Mouse (Mus musculus) lung, embryonic 14.5 days (tissue): ENCODE measurements at regions not wholly inside any gene's neighbourhood (a gene's known extent, or its start where the extent isn't known, plus 50 kb on each side); places are given as distances from the start of the nearest gene placed in this dataset.

Experiments
- ATAC-seq: fragments of 200-750 bp; cut with Nextera tagmentation; 2 replicates; pipeline ENCODE4 v1.8.0; 2017; ENCODE audit warnings: mild to moderate bottlenecking, moderate TSS enrichment, moderate library complexity; ENCODE audit not compliant: insufficient read depth
- DNase-seq: peaks from one replicate; pipeline ENCODE4 v3.0.0-alpha.2; 2015
- H3K27ac ChIP-seq: fragments of 300-500 bp; sonication (generic); 2 replicates; pipeline ENCODE4 v1.5.1; 2014; ENCODE audit warnings: low read depth, mild to moderate bottlenecking, moderate library complexity
- H3K27me3 ChIP-seq: fragments of 300-500 bp; sonication (generic); 2 replicates; pipeline ENCODE4 v1.6.1; 2014; ENCODE audit warnings: low read length, control low read depth; ENCODE audit not compliant: insufficient read depth
- H3K36me3 ChIP-seq: fragments of 300-500 bp; sonication (generic); 2 replicates; pipeline ENCODE4 v1.6.1; 2014; ENCODE audit warnings: control low read depth; ENCODE audit not compliant: insufficient read depth
- H3K4me1 ChIP-seq: fragments of 300-500 bp; sonication (generic); 2 replicates; pipeline ENCODE4 v1.6.1; 2014; ENCODE audit warnings: antibody characterized with exemption, control low read depth; ENCODE audit not compliant: insufficient read depth
- H3K4me2 ChIP-seq: fragments of 300-500 bp; sonication (generic); 2 replicates; pipeline ENCODE4 v1.6.1; 2014; ENCODE audit warnings: mild to moderate bottlenecking
- H3K4me3 ChIP-seq: fragments of 300-500 bp; sonication (generic); 2 replicates; pipeline ENCODE4 v1.5.1; 2014; ENCODE audit warnings: low read depth, low read length
- H3K9ac ChIP-seq: fragments of 300-500 bp; sonication (generic); 2 replicates; pipeline ENCODE4 v1.6.1; 2014
- H3K9me3 ChIP-seq: fragments of 300-500 bp; sonication (generic); 2 replicates; pipeline ENCODE4 v1.6.1; 2016; ENCODE audit warnings: low read depth, low read length, control low read depth
- CTCF ChIP-seq: IDR thresholded peaks from 2 replicates; pipeline ENCODE4 v1.5.1; 2016; ENCODE audit warnings: antibody characterized with exemption, low read depth
- WGBS: fragments of 180-500 bp; shearing (Covaris S2); extraction: QIAGEN DNeasy Blood & Tissue Kit; methylation state at CpG from one replicate; pipeline ENCODE4 v1.1.7; 2014; 5-methylcytosine and 5-hydroxymethylcytosine counted together

DNA sequence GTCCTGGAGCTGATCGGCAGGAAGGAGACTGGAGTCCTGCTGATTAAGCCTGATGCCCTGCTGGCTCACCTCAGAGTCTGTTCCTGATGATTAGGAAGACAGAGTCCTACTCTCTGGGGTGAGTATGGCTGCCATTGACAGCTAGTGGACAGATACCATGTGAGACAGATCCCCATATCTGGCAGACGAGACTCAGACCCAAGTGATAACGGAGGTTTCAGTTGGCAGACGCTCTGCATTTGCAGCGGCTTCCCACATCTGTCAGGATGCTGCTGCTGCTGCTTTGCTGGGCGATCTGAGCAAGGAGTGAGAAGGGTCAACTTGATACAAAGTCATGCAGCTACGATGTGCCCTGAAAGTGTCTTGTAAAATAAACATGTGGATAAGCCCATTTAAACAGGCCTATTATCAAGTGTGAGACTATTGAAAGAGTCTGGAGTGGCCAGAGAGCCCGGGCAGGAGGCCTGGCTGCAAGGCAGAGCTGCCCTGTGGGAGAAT is 98.1 kb upstream of the Cops8 start:
- Histone ChIP-seq H3K36me3 (no peaks in the 10 kb centered on the region), H3K4me3 (no peak overlapping the region), H3K4me2 (no peak overlapping the region), H3K27me3 (0 out of 2 replicates have a peak, but pooled peaks cover 4% of the 10 kb centered on the region), H3K4me1 (no peaks in the 10 kb centered on the region; the same call in 1 of the 2 replicates), H3K27ac (no peak overlapping the region), H3K9ac (no peak overlapping the region), H3K9me3 (no peaks in the 10 kb centered on the region; the same call in 1 of the 2 replicates)
- no peak for TF ChIP-seq CTCF
- DNase-seq (peak; percentile 89), ATAC-seq (peak; percentile 87)
- WGBS, result 8% methylated on average over 8 of the region's 8 CpGs

DNA sequence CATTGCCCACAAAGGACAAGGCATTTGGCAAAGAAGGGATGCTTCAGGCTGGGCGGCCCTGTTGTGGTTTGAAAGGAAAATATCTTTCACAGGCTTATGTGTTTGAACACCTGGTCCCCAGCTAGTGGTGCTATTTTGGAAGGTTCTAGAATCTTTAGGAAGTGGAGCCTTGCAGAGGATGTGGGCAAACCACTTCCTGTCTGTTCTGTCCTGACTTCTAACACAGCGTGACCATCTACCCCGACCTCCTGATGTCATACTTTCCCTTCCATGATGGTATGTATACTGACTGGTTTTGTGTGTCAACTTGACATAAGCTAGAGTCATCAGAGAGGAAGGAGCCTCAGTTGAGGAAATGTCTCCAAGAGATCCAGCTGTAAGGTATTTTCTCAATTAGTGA is 97.2 kb upstream of the Cops8 start:
- no peak for ATAC-seq
- no peak for TF ChIP-seq CTCF

DNA sequence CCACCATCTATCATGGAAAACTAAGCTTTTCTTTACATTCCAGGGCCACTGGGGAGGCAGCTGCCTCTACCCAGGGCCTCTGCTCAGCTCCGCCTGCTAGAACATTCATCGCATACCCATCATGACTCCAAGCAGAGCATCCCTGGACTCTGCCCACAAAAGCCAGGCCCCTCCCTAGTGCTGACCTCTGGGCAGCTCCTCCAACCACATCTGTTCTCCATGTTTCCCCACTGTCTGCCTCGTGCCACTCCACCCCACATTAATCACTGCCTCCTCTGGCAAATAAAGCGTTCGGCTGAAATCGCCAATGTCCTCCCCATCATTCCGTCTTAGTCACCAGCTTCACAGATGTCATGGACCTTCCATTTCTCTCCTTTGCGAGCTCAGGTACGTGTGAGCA is 96.2 kb upstream of the Cops8 start:
- no peaks in the 10 kb centered on the region for H3K36me3 ChIP-seq
- no peaks in the 10 kb centered on the region; the same call in 1 of the 2 replicates for H3K4me1 ChIP-seq
- no peak overlapping the region for H3K4me2 ChIP-seq
- WGBS, result 45% methylated on average over 9 of the region's 9 CpGs
- H3K9me3 ChIP-seq, result no peaks in the 10 kb centered on the region
- DNase-seq, result no peak
- H3K27ac ChIP-seq, result no peak overlapping the region
- no peak for TF ChIP-seq CTCF
- H3K9ac ChIP-seq, result no peak overlapping the region
- 0 out of 2 replicates have a peak, but pooled peaks cover 4% of the 10 kb centered on the region for H3K27me3 ChIP-seq
- H3K4me3 ChIP-seq, result no peak overlapping the region
- no peak for ATAC-seq

More for the DNA sequence above, 97.2 kb upstream of the Cops8 start:
- no peak overlapping the region for H3K9ac ChIP-seq
- no peak overlapping the region for H3K4me2 ChIP-seq
- no peaks in the 10 kb centered on the region for H3K9me3 ChIP-seq
- no peaks in the 10 kb centered on the region; the same call in 1 of the 2 replicates for H3K4me1 ChIP-seq
- no peaks in the 10 kb centered on the region for H3K36me3 ChIP-seq
- WGBS, result 82% methylated on average over 3 of the region's 3 CpGs
- no peak overlapping the region for H3K4me3 ChIP-seq
- H3K27me3 ChIP-seq, result 0 out of 2 replicates have a peak, but pooled peaks cover 4% of the 10 kb centered on the region
- no peak overlapping the region for H3K27ac ChIP-seq
- DNase-seq, result no peak

DNA sequence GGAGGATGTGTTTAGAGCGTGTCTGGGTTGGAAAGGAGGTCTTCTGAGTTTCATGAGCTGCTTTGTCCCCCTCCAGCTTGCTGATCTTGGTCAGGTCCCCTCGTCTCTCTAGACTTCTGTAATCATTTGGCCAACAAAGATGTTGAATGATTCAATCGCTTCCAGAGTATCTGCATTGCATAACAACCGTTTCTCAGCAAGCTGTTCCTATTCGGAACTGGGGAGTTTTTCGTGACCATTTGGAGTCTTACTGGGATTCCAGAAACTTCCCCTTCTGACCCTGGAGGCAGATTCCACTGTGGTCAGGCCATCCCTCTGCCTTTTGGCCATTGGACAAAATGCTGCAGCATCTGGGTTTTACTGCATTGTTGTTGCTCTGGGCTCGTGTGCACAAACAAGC is 93.4 kb upstream of the Cops8 start:
- ATAC-seq, result no peak
- H3K27ac ChIP-seq, result no peak overlapping the region
- DNase-seq, result no peak
- no peak for TF ChIP-seq CTCF
- H3K36me3 ChIP-seq, result no peaks in the 10 kb centered on the region
- 0 out of 2 replicates have a peak, but pooled peaks cover 4% of the 10 kb centered on the region for H3K27me3 ChIP-seq
- no peak overlapping the region for H3K4me3 ChIP-seq
- WGBS, result 82% methylated on average over 7 of the region's 7 CpGs
- no peak overlapping the region for H3K4me2 ChIP-seq
- H3K4me1 ChIP-seq, result no peaks in the 10 kb centered on the region; the same call in 1 of the 2 replicates
- no peak overlapping the region for H3K9ac ChIP-seq
- H3K9me3 ChIP-seq, result no peaks in the 10 kb centered on the region

DNA sequence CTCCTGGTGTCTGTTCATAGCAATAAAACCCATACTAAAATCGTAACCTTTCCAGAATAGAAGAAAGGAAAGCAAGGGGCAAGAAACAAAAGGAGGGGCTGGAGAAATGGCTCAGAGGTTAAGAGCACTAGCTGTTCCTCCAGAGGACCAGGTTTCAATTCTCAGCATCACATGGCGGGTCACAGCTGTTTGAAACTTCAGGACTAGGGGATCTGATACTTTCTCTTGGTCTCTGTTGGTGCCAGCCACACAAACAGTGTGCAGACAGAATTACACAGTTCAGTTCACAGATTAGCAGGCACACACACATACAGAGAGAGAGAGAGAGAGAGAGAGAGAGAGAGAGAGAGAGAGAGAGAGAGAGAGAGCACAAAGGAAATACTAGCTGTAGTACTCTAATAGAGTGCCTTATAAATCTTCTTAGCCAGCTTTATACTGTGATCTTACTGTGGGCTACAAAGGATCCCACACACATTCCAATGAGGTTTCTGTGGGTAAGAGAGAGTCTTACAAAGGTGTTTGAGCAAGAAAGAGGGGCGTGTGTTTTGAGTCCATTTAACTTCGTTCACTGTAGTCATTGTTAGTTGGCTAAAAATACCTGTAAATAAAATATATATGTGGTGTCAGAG is 89.2 kb upstream of the Cops8 start:
- no peak for TF ChIP-seq CTCF
- no peak overlapping the region for H3K9ac ChIP-seq
- WGBS, result 67% methylated on average over 4 of the region's 4 CpGs
- no peak for DNase-seq
- no peak overlapping the region for H3K4me3 ChIP-seq
- H3K9me3 ChIP-seq, result no peaks in the 10 kb centered on the region
- H3K27me3 ChIP-seq, result no peaks in the 10 kb centered on the region
- no peak for ATAC-seq
- H3K4me1 ChIP-seq, result no peaks in the 10 kb centered on the region
- no peak overlapping the region for H3K4me2 ChIP-seq
- H3K36me3 ChIP-seq, result no peaks in the 10 kb centered on the region
- H3K27ac ChIP-seq, result no peak overlapping the region

DNA sequence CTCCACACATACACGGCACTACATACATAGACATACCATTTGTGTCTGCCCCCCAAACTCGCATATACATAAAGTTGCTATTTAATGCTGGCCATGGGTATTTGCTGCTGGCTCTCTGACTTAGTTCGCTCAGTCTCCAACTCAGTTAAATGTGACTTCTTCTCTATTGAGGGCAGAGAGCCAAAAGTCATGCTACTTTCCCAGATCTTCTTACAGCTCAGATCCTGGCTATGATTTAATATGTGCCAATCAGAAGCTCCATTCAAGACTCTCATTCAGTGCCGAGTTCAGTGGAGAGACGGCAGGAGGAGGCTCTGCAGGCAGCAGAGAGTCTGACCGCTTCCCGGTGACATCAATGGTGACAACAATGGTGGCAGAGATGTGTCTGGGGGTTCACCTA is 88.6 kb upstream of the Cops8 start:
- DNase-seq, result no peak
- WGBS, result 69% methylated on average over 7 of the region's 7 CpGs
- no peak for TF ChIP-seq CTCF

DNA sequence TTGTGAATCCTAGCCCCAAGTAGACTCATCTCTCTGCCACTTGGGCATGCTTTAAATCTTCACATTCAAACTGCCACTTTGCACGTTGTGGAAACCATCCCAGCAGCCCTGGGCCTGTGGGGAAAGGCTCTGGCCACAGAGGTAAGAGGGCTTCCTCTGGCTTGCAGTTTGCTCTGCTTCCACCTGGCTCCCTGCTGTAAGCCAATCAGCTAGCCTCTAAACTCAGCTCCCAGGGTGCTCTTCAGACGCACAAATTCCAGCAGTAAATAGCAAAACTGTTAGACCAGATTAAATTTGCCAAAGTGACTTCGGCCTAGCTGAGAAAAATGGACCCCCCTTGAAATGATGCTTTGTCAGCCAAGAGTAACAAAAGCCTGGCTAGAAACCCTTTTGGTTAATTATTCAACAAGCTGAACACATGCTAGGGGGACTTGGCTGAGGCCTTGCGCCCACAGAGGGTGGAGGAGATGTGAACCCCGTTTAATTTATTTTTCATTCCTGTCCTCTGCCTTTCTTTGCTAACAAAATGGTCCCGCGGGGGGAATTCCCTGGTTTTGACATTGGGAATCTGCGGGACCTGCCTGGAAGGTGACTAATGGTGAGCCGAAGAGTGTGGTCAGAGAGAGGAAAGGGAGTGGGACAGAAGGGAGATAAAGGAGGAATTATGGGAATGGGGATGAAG is 84.1 kb upstream of the Cops8 start:
- WGBS, result 48% methylated on average over 9 of the region's 9 CpGs
- ATAC-seq (no peak), DNase-seq (no peak)
- Histone ChIP-seq H3K4me1 (peaks cover 10% of the 10 kb centered on the region), H3K4me2 (no peak overlapping the region), H3K27ac (no peak overlapping the region; the same call in 1 of the 2 replicates), H3K4me3 (no peak overlapping the region), H3K9me3 (no peaks in the 10 kb centered on the region), H3K27me3 (no peaks in the 10 kb centered on the region), H3K9ac (no peak overlapping the region), H3K36me3 (no peaks in the 10 kb centered on the region)
- no peak for TF ChIP-seq CTCF

More for the DNA sequence above, 88.6 kb upstream of the Cops8 start:
- ATAC-seq, result no peak
- no peak overlapping the region for H3K4me2 ChIP-seq
- no peaks in the 10 kb centered on the region for H3K36me3 ChIP-seq
- H3K27ac ChIP-seq, result no peak overlapping the region
- no peak overlapping the region for H3K4me3 ChIP-seq
- H3K9ac ChIP-seq, result no peak overlapping the region
- H3K9me3 ChIP-seq, result no peaks in the 10 kb centered on the region
- H3K4me1 ChIP-seq, result no peaks in the 10 kb centered on the region
- no peaks in the 10 kb centered on the region for H3K27me3 ChIP-seq
